Mouse (Mus musculus): ENCODE results near the gene Ptgis.

DNA sequence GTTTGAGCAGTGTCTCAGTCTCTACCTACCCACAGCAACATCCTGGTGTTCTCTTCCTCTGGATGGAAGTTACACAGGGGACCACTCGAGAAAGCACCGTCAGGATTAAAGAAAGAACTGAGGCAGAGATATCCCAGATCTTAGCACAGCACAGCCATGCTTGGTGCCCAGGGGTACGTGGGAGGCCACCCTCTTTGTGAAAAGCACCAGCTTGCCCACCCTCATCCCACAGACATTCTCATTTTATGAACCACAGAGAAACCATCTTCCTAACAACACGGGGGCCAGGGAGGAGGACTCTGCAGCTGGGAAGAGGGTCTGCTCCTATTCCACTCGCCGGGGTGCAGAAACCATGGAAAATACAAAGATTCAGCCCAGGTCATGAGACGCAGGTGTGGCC lies 90.3 kb downstream of the Ptgis start:
- TF ChIP-seq CTCF (conservative IDR thresholded peaks at IDR 0.05; ENCODE audit: low read length) (no peak), NANOG (IDR thresholded peaks at IDR 0.05; ENCODE audit: borderline replicate concordance, low read length) (no peak)
